Mouse (Mus musculus): ENCODE results near the gene Chil5. TPM values are rescaled to one million over a fixed set of nuclear protein-coding genes. Genes with fewer than 3 reads are reported as not detected.
"Not testable (repeated sequence)": the region's sequence is repeated elsewhere in the genome, so short reads cannot be mapped to it uniquely, and the experiment has no call there.

Gene Chil5
- not detected in 2 replicates for polyA plus RNA-seq (2014; fragmentation: Nextera tagmentation; extraction: Ambion mirVana)

DNA sequence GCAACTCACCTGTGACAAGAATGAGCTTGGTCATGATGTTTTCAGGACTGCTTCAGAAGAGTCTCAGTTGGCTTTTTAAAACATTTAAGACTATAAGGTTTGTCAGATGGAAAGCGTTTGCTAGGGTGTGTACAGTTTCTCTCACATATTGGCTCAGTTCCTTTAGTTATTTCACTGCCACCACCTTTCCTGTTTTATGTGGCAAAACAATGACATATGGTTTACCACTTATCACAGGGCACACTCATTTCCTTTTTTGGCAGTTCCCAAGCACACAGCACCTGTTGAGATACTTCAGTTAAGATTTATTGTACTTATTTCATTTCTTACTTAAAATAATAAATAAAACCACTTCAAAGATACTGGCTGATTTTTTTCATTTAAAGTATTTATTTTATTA is at the start of gene Chil5:
Chil5 (minus strand) TSS at position 34 of the 400 bp plus-strand sequence.
- Histone ChIP-seq H3K4me3 (ENCODE audit: low read depth, low read length) (no peak within 1 kb of the TSS), H3K27me3 (replicated peaks; ENCODE audit: control insufficient read depth, insufficient read depth, low read length) (no peaks in the 10 kb centered on the region), H3K27ac (ENCODE audit: low read depth, low read length) (no peak within 1 kb of the TSS), H3K4me2 (no peak within 1 kb of the TSS), H3K9me3 (ENCODE audit: control insufficient read depth, low read length) (no peaks in the 10 kb centered on the region), H3K4me1 (replicated peaks; ENCODE audit: control insufficient read depth, insufficient read depth, low read length) (no peaks in the 10 kb centered on the region), H3K9ac (ENCODE audit: low read depth, low read length) (no peak within 1 kb of the TSS), H3K36me3 (ENCODE audit: control insufficient read depth, insufficient read depth, low read length) (no peaks in the 10 kb centered on the region)
- 86% methylated on average over 1 of the region's 1 CpGs for WGBS
- DNase-seq (ENCODE audit: low spot score) (no peak), ATAC-seq (replicated peaks; ENCODE audit: low FRiP score) (no peak)

DNA sequence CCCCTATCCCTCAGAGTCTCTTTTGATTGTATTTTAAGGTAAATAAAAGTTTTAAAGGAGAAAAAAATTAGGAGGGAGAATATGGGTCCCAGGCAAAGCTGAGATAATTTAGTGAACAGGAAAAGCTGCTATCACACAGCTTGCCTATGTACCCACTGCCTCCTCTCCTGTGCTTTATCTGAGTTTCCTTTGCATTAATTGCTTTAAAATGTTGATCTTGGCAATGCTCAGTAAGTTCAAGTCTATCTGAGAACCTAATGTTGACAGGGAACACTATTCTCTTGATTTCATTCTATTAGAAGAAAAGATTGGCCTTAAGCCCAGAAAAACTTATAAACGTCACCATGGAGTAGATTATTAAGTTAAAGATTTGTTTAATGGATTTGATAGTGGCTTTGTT is 42.2 kb upstream of the Chil5 start:
- Histone ChIP-seq H3K27ac (ENCODE audit: low read depth, low read length) (no peak overlapping the region), H3K4me3 (ENCODE audit: low read depth, low read length) (no peak overlapping the region)
- no peak for ATAC-seq (replicated peaks; ENCODE audit: low FRiP score)

GRCm38 (mm10) chr3:106070994-106071393 is 38.4 kb upstream of the Chil5 start:
- Histone ChIP-seq H3K4me2 (no peak overlapping the region), H3K27ac (ENCODE audit: low read depth, low read length) (no peak overlapping the region), H3K27me3 (replicated peaks; ENCODE audit: control insufficient read depth, insufficient read depth, low read length) (no peaks in the 10 kb centered on the region), H3K4me3 (ENCODE audit: low read depth, low read length) (no peak overlapping the region), H3K9ac (ENCODE audit: low read depth, low read length) (no peak overlapping the region), H3K9me3 (ENCODE audit: control insufficient read depth, low read length) (no peaks in the 10 kb centered on the region), H3K36me3 (ENCODE audit: control insufficient read depth, insufficient read depth, low read length) (no peaks in the 10 kb centered on the region), H3K4me1 (replicated peaks; ENCODE audit: control insufficient read depth, insufficient read depth, low read length) (no peaks in the 10 kb centered on the region)
- ATAC-seq (replicated peaks; ENCODE audit: low FRiP score) (no peak), DNase-seq (ENCODE audit: low spot score) (no peak)
- WGBS: 67% methylated on average over 2 of the region's 2 CpGs

More for the DNA sequence above, 42.2 kb upstream of the Chil5 start:
- Histone ChIP-seq H3K4me1 (replicated peaks; ENCODE audit: control insufficient read depth, insufficient read depth, low read length) (no peaks in the 10 kb centered on the region), H3K27me3 (replicated peaks; ENCODE audit: control insufficient read depth, insufficient read depth, low read length) (no peaks in the 10 kb centered on the region), H3K4me2 (no peak overlapping the region), H3K9me3 (ENCODE audit: control insufficient read depth, low read length) (no peaks in the 10 kb centered on the region), H3K9ac (ENCODE audit: low read depth, low read length) (no peak overlapping the region), H3K36me3 (ENCODE audit: control insufficient read depth, insufficient read depth, low read length) (no peaks in the 10 kb centered on the region)
- no peak for DNase-seq (ENCODE audit: low spot score)
- 80% methylated on average over 1 of the region's 1 CpGs for WGBS

GRCm38 (mm10) chr3:106067707-106068106 is 35.1 kb upstream of the Chil5 start:
- not testable (repeated sequence) for H3K36me3 ChIP-seq (ENCODE audit: control insufficient read depth, insufficient read depth, low read length); H3K4me3 ChIP-seq (ENCODE audit: low read depth, low read length); H3K27me3 ChIP-seq (replicated peaks; ENCODE audit: control insufficient read depth, insufficient read depth, low read length); H3K4me1 ChIP-seq (replicated peaks; ENCODE audit: control insufficient read depth, insufficient read depth, low read length); H3K27ac ChIP-seq (ENCODE audit: low read depth, low read length); DNase-seq (ENCODE audit: low spot score); H3K9ac ChIP-seq (ENCODE audit: low read depth, low read length); ATAC-seq (replicated peaks; ENCODE audit: low FRiP score); H3K9me3 ChIP-seq (ENCODE audit: control insufficient read depth, low read length); H3K4me2 ChIP-seq
- 33% methylated on average over 5 of the region's 5 CpGs for WGBS

- no peaks in the 10 kb centered on the region for H3K36me3 ChIP-seq (ENCODE audit: control insufficient read depth, insufficient read depth, low read length)
- H3K9ac ChIP-seq (ENCODE audit: low read depth, low read length): no peak overlapping the region
- 73% methylated on average over 3 of the region's 3 CpGs for WGBS
- ATAC-seq (replicated peaks; ENCODE audit: low FRiP score): no peak
- no peak overlapping the region for H3K4me2 ChIP-seq
- no peak for DNase-seq (ENCODE audit: low spot score)
- no peaks in the 10 kb centered on the region for H3K27me3 ChIP-seq (replicated peaks; ENCODE audit: control insufficient read depth, insufficient read depth, low read length)
- no peak overlapping the region for H3K4me3 ChIP-seq (ENCODE audit: low read depth, low read length)
- no peak overlapping the region for H3K27ac ChIP-seq (ENCODE audit: low read depth, low read length)
- no peaks in the 10 kb centered on the region for H3K4me1 ChIP-seq (replicated peaks; ENCODE audit: control insufficient read depth, insufficient read depth, low read length)
- H3K9me3 ChIP-seq (ENCODE audit: control insufficient read depth, low read length): no peaks in the 10 kb centered on the region
Measured at GRCm38 (mm10) chr3:106057966-106058365, 25.4 kb upstream of the Chil5 start.

DNA sequence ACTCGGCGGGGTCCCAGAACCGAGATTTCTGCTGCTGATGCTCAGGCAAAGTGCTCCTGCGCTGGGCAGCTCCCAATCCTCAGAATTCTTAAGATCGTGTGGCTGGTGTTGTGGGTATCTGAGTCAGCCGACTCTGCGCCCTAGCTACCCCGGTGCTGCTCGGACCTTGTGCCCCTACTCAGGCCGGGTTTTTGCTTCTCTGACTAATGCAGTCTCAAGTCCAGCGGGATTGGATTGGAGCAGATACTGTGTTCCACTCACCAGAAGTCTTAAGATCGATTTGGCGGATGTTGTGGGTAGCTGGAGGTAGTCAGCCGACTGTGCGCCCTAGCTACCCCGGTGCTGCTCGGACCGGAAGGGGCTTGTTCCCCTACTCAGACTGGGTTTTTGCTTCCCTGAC is 19.3 kb upstream of the Chil5 start:
- Histone ChIP-seq H3K4me3 (ENCODE audit: low read depth, low read length) (no peak overlapping the region), H3K4me2 (no peak overlapping the region), H3K27me3 (replicated peaks; ENCODE audit: control insufficient read depth, insufficient read depth, low read length) (no peaks in the 10 kb centered on the region), H3K27ac (ENCODE audit: low read depth, low read length) (no peak overlapping the region), H3K36me3 (ENCODE audit: control insufficient read depth, insufficient read depth, low read length) (no peaks in the 10 kb centered on the region), H3K9ac (ENCODE audit: low read depth, low read length) (no peak overlapping the region), H3K4me1 (replicated peaks; ENCODE audit: control insufficient read depth, insufficient read depth, low read length) (no peaks in the 10 kb centered on the region), H3K9me3 (ENCODE audit: control insufficient read depth, low read length) (no peaks in the 10 kb centered on the region)
- no peak for ATAC-seq (replicated peaks; ENCODE audit: low FRiP score)
- 47% methylated on average over 18 of the region's 18 CpGs for WGBS
- DNase-seq (ENCODE audit: low spot score): no peak

GRCm38 (mm10) chr3:106040306-106040705 is 7.7 kb upstream of the Chil5 start:
- ATAC-seq (replicated peaks; ENCODE audit: low FRiP score) (no peak), DNase-seq (ENCODE audit: low spot score) (no peak)
- no peaks in the 10 kb centered on the region for H3K27me3 ChIP-seq (replicated peaks; ENCODE audit: control insufficient read depth, insufficient read depth, low read length)
- no peak overlapping the region for H3K4me2 ChIP-seq
- H3K4me1 ChIP-seq (replicated peaks; ENCODE audit: control insufficient read depth, insufficient read depth, low read length): no peaks in the 10 kb centered on the region
- 80% methylated on average over 2 of the region's 2 CpGs for WGBS
- H3K4me3 ChIP-seq (ENCODE audit: low read depth, low read length): no peak overlapping the region
- H3K27ac ChIP-seq (ENCODE audit: low read depth, low read length): no peak overlapping the region
- no peaks in the 10 kb centered on the region for H3K9me3 ChIP-seq (ENCODE audit: control insufficient read depth, low read length)
- no peaks in the 10 kb centered on the region for H3K36me3 ChIP-seq (ENCODE audit: control insufficient read depth, insufficient read depth, low read length)
- no peak overlapping the region for H3K9ac ChIP-seq (ENCODE audit: low read depth, low read length)

DNA sequence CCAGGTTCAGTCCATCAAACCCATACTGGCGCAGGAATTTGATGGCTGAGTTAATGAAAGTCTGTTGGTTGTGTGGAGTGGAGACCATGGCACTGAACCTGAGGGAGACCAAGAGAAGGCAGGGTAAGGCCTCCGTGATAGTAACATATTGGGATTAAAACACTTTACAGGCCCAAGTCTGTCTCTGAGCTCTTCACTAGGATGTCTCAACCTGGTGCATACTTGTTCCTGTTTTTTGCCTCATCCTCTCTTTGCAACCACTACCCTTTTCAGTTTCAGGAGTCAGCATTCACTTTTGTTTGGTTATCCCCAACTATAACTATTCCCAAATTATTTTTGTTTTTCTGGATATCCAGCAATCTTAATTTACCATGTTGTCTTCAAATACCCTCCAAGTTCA is 8.5 kb downstream of the Chil5 start:
- DNase-seq (ENCODE audit: low spot score): no peak
- Histone ChIP-seq H3K27me3 (replicated peaks; ENCODE audit: control insufficient read depth, insufficient read depth, low read length) (no peaks in the 10 kb centered on the region), H3K4me2 (no peak overlapping the region), H3K9ac (ENCODE audit: low read depth, low read length) (no peak overlapping the region), H3K9me3 (ENCODE audit: control insufficient read depth, low read length) (no peaks in the 10 kb centered on the region), H3K4me1 (replicated peaks; ENCODE audit: control insufficient read depth, insufficient read depth, low read length) (no peaks in the 10 kb centered on the region), H3K36me3 (ENCODE audit: control insufficient read depth, insufficient read depth, low read length) (no peaks in the 10 kb centered on the region), H3K27ac (ENCODE audit: low read depth, low read length) (no peak overlapping the region), H3K4me3 (ENCODE audit: low read depth, low read length) (no peak overlapping the region)
- WGBS: 84% methylated on average over 2 of the region's 2 CpGs
- no peak for ATAC-seq (replicated peaks; ENCODE audit: low FRiP score)

- H3K9me3 ChIP-seq (ENCODE audit: control insufficient read depth, low read length): no peaks in the 10 kb centered on the region
- H3K27me3 ChIP-seq (replicated peaks; ENCODE audit: control insufficient read depth, insufficient read depth, low read length): no peaks in the 10 kb centered on the region
- H3K4me1 ChIP-seq (replicated peaks; ENCODE audit: control insufficient read depth, insufficient read depth, low read length): no peaks in the 10 kb centered on the region
- DNase-seq (ENCODE audit: low spot score) (no peak), ATAC-seq (replicated peaks; ENCODE audit: low FRiP score) (no peak)
- no peak overlapping the region for H3K4me2 ChIP-seq
- no peak overlapping the region for H3K27ac ChIP-seq (ENCODE audit: low read depth, low read length)
- no peak overlapping the region for H3K9ac ChIP-seq (ENCODE audit: low read depth, low read length)
- no peak overlapping the region for H3K4me3 ChIP-seq (ENCODE audit: low read depth, low read length)
- H3K36me3 ChIP-seq (ENCODE audit: control insufficient read depth, insufficient read depth, low read length): no peaks in the 10 kb centered on the region
Measured at GRCm38 (mm10) chr3:106021840-106022239, 10.8 kb downstream of the Chil5 start.
